8 mouse cellular contexts compared by ENCODE assay signal in the genomic region with DNA sequence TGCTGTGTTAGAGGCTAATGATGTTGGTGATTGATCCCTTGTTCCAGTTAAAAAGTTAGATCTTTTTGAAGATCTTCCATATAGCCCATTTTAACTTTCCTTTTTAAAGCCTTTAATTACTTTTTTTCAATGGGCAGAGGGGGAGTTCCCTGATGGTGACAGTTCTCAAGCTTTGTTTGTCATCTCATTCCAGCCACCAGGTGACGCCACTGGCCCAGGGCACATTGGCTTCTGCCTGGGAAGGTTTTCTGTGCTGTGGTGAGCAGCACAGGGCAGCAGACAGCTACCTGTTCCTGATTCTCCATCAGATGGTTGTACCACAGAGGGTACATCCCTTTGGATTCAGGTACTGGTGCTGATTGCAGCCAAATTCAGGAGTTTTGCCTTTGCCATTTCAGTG. TPM values are rescaled to one million over a fixed set of nuclear protein-coding genes. Genes with fewer than 3 reads are reported as not detected.
A peak's percentile ranks its signal among the peaks of the same experiment; 100 is the strongest.
DNase-seq lines count a peak whose midpoint lies in the region; ATAC-seq lines count a peak whose summit lies in the region.

No protein-coding gene starts in this region.

- no peak overlapping the region for H3K27ac ChIP-seq in midbrain, embryonic 10.5 days (replicated peaks)
- H3K27ac ChIP-seq in midbrain, embryonic 13.5 days: no peak overlapping the region
- H3K27ac ChIP-seq in limb, embryonic 10.5 days: no peak overlapping the region

- ATAC-seq in midbrain, embryonic 13.5 days: no peak

- 23% methylated on average over 1 of the region's 1 CpGs for WGBS in midbrain, embryonic 10.5 days
- 19% methylated on average over 1 of the region's 1 CpGs for WGBS in midbrain, embryonic 13.5 days
- WGBS in limb, embryonic 10.5 days: 40% methylated on average over 1 of the region's 1 CpGs

- H3K36me3 ChIP-seq in midbrain, embryonic 10.5 days: peaks cover 39% of the 10 kb centered on the region
- no peaks in the 10 kb centered on the region for H3K36me3 ChIP-seq in midbrain, embryonic 13.5 days
- H3K36me3 ChIP-seq in limb, embryonic 10.5 days: peaks cover 47% of the 10 kb centered on the region

- peak; percentile 48 for DNase-seq in midbrain, embryonic 10.5 days (ENCODE audit: low spot score)
- DNase-seq in T-cell, adult 2 months (ENCODE audit: low spot score): peak; percentile 55
- peak; percentile 72 for DNase-seq in embryo, embryonic 10 days (ENCODE audit: low spot score)
- DNase-seq in heart, postnatal 4 days: peak; percentile 82
- peak; percentile 62 for DNase-seq in limb, embryonic 10.5 days (ENCODE audit: low spot score)
- peak; percentile 69 for DNase-seq in retina, embryonic 14.5 days (ENCODE audit: low spot score)
- DNase-seq in urinary bladder, postnatal 25 days (ENCODE audit: low spot score): peak; percentile 53

- H3K9ac ChIP-seq in midbrain, embryonic 13.5 days (replicated peaks): no peak overlapping the region

- H3K27me3 ChIP-seq in midbrain, embryonic 10.5 days (ENCODE audit: low read depth, poor library complexity, severe bottlenecking): no peaks in the 10 kb centered on the region
- H3K27me3 ChIP-seq in midbrain, embryonic 13.5 days: no peaks in the 10 kb centered on the region
- H3K27me3 ChIP-seq in limb, embryonic 10.5 days (ENCODE audit: low read depth, poor library complexity, severe bottlenecking): no peaks in the 10 kb centered on the region

- H3K4me3 ChIP-seq in midbrain, embryonic 10.5 days: no peak overlapping the region
- H3K4me3 ChIP-seq in midbrain, embryonic 13.5 days (replicated peaks): no peak overlapping the region
- no peak overlapping the region for H3K4me3 ChIP-seq in limb, embryonic 10.5 days

- H3K9me3 ChIP-seq in midbrain, embryonic 10.5 days (replicated peaks): no peaks in the 10 kb centered on the region
- no peaks in the 10 kb centered on the region for H3K9me3 ChIP-seq in midbrain, embryonic 13.5 days
- H3K9me3 ChIP-seq in limb, embryonic 10.5 days (replicated peaks): no peaks in the 10 kb centered on the region

- no peak overlapping the region for H3K4me2 ChIP-seq in midbrain, embryonic 13.5 days (replicated peaks)

- peaks cover 12% of the 10 kb centered on the region for H3K4me1 ChIP-seq in midbrain, embryonic 10.5 days
- peaks cover 6% of the 10 kb centered on the region; the same call in 1 of the 2 replicates for H3K4me1 ChIP-seq in midbrain, embryonic 13.5 days (replicated peaks)
- peaks cover 10% of the 10 kb centered on the region for H3K4me1 ChIP-seq in limb, embryonic 10.5 days

RNA-seq across cellular contexts. Expression of a gene that starts 3.2 kb away (rescaled TPM):
- 28.8 and 33.9 TPM in 2 replicates for polyA plus RNA-seq in midbrain, embryonic 10.5 days (2016; fragmentation: Nextera tagmentation; extraction: Ambion mirVana)
- 11.5 TPM in 2 replicates for polyA plus RNA-seq in midbrain, embryonic 13.5 days (2015; fragmentation: Nextera tagmentation; extraction: Ambion mirVana)
- 10 to 100 TPM; 14.2 to 15.1 TPM for total RNA-seq in heart, postnatal 4 days (2021)
- polyA plus RNA-seq in limb, embryonic 10.5 days (2016; fragmentation: Nextera tagmentation; extraction: Ambion mirVana): 36.6 and 40.6 TPM in 2 replicates
